Mouse (Mus musculus) C2C12 (cell line): ENCODE data around the gene Adamts16.

Source experiments
- CEBPB ChIP-seq: IDR thresholded peaks from one replicate; pipeline ENCODE4 v1.6.1; 2011; ENCODE audit warnings: low read depth, mild to moderate bottlenecking, control low read depth, moderate library complexity
- CTCF ChIP-seq: IDR thresholded peaks from one replicate; pipeline ENCODE4 v1.5.1; 2011; ENCODE audit not compliant: control insufficient read depth, insufficient read depth, insufficient read length
- MAX ChIP-seq: IDR thresholded peaks from one replicate; pipeline ENCODE4 v1.6.1; 2011; ENCODE audit warnings: mild to moderate bottlenecking, control low read depth
- MYOD1 ChIP-seq: IDR thresholded peaks from one replicate; pipeline ENCODE4 v1.6.1; 2011; ENCODE audit warnings: low read depth; ENCODE audit not compliant: control insufficient read depth, insufficient read length
- MYOG ChIP-seq: IDR thresholded peaks from one replicate; pipeline ENCODE4 v1.6.1; 2011; ENCODE audit not compliant: control insufficient read depth, insufficient read length; ENCODE audit errors: extremely low read depth
- USF1 ChIP-seq: IDR thresholded peaks from one replicate; pipeline ENCODE4 v1.6.1; 2011; ENCODE audit warnings: low read depth, mild to moderate bottlenecking, control low read depth, moderate library complexity

GRCm38 (mm10) chr13:70845526-70845925, 3.9 kb upstream of the Adamts16 start:
- TF ChIP-seq MAX (no peak), CTCF (no peak), USF1 (no peak), MYOG (no peak), CEBPB (no peak), MYOD1 (no peak)
